Mouse (Mus musculus): ENCODE data around the gene Ifi27l2b.
"Not testable (repeated sequence)": the region's sequence is repeated elsewhere in the genome, so short reads cannot be mapped to it uniquely, and the experiment has no call there.

Gene Ifi27l2b

DNA sequence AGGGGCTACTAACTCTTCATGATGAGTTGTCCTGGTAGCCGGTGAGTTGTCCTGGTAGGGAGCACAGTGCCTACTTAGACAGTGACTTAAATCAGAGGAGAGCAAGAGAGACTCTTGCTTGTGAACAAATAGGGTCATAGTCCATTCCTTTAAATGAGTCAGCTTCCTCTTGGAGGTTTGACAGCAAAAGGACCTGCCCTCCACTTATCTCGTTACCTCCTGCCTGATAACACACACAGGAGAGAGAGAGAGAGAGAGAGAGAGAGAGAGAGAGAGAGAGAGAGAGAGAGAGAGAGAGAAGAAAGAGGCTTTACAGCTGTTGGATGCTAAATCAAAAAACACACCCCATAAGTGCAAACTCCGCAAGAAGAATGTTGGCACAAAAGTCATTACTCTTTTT lies at the start of gene Ifi27l2b:
Gene Ifi27l2b, minus strand, starts transcription at position 84 of the 400 bp plus-strand sequence.
- DNase-seq (ENCODE audit: low spot score in 2 of 2), result no peak

- no peak for DNase-seq (ENCODE audit: low spot score in 2 of 2)
Measured at GRCm38 (mm10) chr12:103504402-103504801, 47.4 kb upstream of the Ifi27l2b start.

GRCm38 (mm10) chr12:103503300-103503699 lies 46.3 kb upstream of the Ifi27l2b start:
- no peak for DNase-seq (ENCODE audit: low spot score in 2 of 2)

DNA sequence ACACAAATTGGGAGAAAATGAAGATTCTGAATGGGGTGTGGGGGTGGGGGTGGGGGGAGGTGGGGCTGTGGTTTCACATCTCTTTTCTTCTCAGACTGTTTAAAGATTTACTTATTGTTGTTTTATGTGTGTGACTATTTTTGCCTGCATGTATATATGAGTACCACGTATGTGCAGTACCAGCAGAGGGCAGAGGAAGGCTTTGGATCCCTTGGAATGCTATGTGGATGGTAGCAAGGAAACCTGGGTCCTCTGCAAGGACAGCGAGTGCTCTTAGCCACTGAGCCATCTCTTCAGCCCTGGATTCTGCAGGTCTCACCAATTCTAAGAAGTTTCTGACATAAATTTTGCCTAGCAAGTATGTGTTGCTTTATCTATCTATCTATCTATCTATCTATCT lies 42.2 kb upstream of the Ifi27l2b start:
- no peak for DNase-seq (ENCODE audit: low spot score in 2 of 2)

DNA sequence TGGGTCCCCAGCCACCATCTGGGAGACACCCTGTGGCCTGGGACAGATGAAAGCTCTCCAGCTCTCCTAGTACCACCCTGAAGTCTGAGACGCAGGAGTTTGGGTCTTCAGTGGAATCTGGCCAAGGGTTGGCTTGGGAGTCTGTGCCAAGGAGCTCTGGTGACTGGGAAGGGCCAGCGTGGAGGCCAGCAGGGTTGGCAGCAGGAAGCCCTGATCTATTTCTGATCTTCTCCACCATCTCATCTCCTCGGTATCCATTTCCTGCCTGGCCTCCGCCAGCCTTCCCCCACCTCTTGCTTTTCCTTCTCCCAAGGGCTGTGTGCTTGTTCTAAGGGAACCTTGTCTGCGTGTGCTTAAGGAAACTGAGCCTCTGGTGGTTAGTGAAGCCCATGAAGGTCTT lies 41.7 kb upstream of the Ifi27l2b start:
- no peak for DNase-seq (ENCODE audit: low spot score in 2 of 2)

DNA sequence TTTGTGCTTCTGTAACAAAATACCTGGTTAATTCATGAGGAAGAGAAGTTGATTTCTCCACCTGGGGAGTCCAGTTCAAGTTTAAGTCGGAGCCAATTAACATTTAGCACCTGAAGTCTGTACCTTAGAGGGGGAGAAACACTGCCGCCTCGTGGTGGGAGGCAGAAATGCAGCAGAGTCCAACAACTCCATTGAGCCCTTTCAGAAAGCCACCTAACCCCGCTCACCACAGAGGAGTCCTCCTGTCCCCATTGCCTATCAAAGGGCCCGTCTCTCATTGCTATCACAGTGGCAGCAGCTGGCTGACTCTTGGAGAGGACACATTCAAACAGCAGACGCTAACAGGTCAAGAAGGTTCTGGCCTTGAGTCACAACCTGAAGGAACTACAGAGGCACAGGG lies 37.5 kb upstream of the Ifi27l2b start:
- no peak for DNase-seq (ENCODE audit: low spot score in 2 of 2)

GRCm38 (mm10) chr12:103492767-103493166 lies 35.7 kb upstream of the Ifi27l2b start:
- peak; percentile 43 to 62 for DNase-seq (ENCODE audit: low spot score in 2 of 2)

DNA sequence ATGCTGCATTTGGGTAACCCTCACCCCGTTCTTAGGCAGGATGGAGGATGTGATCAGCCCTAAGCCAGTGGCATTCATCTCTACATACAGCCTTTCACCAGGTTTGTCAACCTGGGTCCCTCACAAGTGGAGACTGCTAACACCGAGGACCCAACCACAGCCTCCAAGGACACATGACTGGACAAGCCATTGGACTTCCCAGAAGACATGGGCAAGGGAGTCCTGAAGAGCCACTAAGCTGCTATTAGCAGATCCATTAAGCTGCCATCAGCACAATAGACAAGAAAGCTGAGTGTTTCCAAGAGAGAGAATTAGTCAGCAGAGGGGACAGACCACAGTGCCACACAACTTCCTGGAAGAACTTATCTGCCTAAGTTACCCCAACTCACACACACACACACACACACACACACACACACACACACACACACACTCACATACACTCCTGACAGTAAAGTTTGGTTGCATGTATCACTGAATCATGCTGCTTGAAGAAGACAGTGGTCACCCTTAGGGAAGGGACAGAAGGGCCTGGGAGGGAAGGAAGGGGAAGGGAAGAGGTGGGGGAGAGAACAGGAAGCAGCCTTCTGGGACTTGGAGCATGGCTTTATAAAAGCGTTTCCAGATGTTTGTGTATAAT lies 34.2 kb upstream of the Ifi27l2b start:
- no peak for DNase-seq (ENCODE audit: low spot score in 2 of 2)

GRCm38 (mm10) chr12:103487750-103488149 lies 30.7 kb upstream of the Ifi27l2b start:
- DNase-seq (ENCODE audit: low spot score in 2 of 2), result no peak

DNA sequence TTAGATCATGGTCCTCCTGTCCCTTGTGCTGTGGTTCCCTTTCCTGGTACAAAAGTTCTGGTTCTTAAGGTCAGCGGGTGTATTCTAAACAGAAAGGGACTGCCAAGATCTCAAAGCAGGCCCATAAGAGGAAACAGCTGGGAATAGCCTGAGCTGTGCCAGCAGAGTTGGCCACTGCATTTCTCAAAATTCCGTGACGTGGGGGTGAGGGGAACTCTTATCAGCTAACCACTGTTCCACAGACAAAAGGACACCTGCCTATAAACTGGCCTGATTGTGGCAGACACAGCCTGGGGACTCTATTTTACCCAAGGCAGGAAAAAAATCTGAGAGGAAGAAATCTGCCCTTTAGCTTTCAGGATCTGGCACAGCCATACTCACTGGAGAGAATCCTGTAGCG lies 30.3 kb upstream of the Ifi27l2b start:
- DNase-seq (ENCODE audit: low spot score in 2 of 2), result no peak

DNA sequence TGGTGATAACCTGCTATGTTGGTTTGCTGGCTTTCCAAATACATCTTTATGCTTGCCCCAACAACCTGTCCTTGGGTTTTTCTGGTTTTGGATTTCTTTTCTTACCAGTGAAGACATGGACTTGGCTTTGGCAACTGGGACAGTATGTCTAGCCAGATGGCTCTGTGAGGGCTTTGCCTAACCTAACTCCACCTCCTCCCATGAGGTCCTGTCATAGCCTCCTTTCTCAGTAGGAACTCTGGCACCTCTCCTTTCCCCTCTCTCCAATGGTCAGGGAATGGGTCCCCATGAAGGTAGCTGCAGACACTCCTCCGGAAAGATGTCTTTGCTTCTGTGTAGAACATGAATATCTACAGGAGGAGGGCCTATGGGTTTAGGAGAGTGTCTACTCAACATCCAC lies 29.7 kb upstream of the Ifi27l2b start:
- DNase-seq (ENCODE audit: low spot score in 2 of 2), result no peak

GRCm38 (mm10) chr12:103484200-103484972 lies 27.4 kb upstream of the Ifi27l2b start:
- DNase-seq (ENCODE audit: low spot score in 2 of 2), result not testable (repeated sequence)

DNA sequence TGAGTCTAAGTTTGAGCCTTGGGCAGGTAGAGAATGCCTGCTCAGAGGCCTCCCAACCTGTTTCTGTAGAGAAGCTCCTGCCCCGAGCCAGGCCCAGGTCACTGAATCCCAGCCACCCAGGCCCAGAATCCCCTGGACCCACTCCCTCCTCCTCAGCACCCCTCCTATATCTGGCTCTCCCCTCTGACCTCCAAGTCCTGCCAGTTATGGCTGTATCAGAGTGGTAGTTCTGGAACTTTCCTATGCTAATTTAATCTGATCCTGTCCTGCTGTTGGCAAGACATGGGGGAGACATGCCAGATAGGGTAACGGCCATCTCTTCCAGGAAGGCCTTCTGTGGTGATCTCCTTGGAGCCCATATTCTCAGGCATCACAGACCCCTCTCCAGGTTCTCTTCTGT lies 25.8 kb upstream of the Ifi27l2b start:
- no peak for DNase-seq (ENCODE audit: low spot score in 2 of 2)

DNA sequence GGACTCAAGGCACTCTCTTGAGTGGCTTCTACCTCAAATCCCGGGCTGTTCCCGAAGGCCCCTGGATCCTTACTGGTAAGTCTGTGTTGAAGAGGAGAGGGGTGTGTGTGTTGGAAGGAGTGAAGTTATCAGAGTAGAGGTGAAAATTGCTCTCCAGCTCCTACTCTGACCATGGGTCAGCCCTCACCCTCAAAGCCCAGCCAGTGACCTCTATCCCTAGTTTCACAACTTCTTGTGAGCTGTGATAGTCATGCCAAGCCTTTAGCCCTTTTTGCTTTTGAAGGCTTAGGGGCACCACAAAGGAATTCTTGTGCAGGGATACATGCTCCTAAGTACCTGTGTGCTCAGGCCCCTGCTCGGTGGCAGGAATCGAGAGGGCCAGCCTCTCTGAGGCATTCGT lies 24.6 kb upstream of the Ifi27l2b start:
- DNase-seq (ENCODE audit: low spot score in 2 of 2), result no peak

DNA sequence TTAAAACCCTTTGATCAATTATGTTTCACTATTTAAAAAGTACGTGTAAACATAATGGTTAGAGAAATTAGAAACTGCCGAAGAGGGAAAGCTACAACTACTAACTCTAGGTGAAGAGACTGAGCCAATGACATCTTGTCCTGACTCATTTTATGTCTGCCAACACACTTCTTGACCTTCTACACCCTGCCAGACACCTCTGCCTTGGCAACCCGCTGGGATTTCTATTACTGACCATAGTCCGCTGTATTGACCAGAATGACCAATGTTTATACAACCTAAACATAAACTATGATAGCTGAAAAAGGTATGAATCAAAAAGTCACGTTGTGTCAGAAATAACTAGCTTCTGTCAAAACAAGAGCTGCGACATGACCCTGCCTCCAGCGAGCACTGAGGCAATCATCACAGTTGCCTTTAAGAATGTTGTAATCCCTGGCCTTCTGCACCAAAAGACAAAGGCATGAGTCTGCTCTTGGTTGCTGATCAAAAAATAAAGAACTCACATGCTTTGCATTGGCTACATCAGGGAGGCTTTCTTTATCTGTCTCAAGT lies 20.5 kb upstream of the Ifi27l2b start:
- DNase-seq (ENCODE audit: low spot score in 2 of 2), result no peak

DNA sequence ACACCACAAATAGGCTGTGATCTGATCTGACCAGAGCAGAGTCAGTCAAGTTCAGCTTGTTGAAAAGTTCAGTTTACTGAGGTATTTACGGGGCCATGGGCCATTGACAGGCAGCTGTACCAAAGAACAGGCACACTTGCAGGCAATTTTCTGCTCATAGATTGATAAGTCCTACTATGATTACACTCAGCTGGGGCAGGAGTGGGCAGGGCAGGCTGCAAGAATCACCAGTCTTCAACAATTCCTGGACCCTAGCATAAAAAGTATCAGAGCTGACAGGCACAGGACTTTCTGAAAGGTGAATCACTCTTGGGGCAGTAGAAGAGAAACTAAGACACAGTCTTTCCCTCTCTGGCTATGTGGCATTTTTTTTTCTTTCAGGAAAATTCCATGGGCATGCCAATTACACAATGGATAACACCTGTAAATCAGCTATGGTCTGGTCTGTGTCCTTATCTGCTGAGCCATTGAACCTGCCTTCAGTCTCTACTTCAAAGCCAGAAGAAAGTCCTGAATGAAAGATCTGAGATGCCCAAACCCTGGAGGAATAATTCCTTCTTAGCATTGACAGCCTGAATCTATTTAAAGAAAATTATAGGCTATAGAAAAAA lies 19.9 kb upstream of the Ifi27l2b start:
- no peak for DNase-seq (ENCODE audit: low spot score in 2 of 2)

DNA sequence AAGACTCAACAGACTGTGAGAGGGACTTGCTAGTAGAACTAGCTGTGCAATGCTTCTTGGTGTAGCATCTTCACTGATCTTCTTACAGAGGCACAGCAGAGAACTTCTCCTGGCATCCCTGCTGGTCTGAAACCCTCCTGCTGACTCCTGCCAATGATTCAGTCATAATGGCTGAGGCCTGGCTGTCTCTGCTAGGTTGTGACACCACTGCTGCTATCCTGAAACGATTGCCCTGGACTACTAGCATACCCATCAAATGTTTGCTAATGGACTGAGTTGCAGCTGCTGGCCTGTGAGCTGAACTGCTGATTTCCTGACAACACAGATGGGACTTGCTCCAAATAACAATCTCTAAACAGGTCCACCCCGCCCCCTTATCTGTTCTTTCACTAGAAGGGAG lies 17.5 kb upstream of the Ifi27l2b start:
- DNase-seq (ENCODE audit: low spot score in 2 of 2), result no peak

- not testable (repeated sequence) for DNase-seq (ENCODE audit: low spot score in 2 of 2)
Measured at GRCm38 (mm10) chr12:103456727-103457126, 296 bp downstream of the Ifi27l2b start.

DNA sequence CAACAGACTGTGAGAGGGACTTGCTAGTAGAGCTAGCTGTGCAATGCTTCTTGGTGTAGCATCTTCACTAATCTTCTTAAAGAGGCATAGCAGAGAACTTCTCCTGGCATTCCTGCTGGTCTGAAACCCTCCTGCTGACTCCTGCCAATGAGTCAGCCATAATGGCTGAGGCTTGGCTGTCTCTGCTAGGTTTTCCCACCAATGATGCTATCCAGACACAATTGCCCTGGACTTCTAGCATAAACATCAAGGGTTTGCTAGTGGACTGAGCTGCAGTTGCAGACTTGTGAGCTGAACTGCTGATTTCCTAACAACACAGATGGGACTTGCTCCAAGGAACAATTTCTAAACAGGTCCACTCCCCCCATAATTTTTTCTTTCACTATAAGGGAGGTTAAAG lies 3.7 kb downstream of the Ifi27l2b start:
- no peak for DNase-seq (ENCODE audit: low spot score in 2 of 2)

DNA sequence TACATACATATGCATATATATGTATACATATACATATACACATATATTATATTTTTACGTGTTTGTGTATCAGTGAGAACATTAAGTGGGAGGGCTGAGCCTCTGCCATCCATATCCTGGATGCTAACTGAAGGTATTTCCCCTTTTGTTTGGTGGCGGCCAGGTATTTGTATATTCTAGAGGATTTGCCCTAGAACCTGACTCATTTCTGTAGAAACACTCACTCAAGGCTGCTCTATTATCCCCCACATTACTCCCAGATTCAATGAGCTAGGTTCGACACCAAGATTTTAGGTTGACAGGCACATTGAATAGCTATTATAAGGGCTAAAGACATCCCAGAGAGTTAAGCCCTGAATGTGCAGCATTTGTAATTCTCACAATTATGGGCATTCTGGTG lies 12.0 kb downstream of the Ifi27l2b start:
- DNase-seq (ENCODE audit: low spot score in 2 of 2), result no peak

DNA sequence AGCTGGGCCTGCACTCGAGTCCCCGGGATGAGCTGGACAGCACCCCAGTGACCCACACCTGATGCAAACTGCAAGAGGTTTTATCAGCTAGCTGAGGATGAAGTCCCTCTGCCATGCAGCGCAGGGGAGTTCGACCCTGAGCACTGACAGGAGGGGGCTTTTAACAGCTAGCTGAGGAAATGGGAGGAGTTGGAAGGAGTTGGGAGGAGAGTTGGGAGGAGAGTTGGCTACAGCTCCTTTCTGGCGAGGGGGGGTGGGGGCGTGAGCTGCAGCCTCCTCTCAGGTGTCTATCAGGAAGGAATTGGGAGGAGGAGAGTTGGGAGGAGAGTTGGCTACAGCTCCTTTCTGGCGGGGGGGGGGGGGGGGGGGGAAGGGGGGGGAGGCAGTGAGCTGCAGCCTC lies 12.8 kb downstream of the Ifi27l2b start:
- not testable (repeated sequence) for DNase-seq (ENCODE audit: low spot score in 2 of 2)

DNA sequence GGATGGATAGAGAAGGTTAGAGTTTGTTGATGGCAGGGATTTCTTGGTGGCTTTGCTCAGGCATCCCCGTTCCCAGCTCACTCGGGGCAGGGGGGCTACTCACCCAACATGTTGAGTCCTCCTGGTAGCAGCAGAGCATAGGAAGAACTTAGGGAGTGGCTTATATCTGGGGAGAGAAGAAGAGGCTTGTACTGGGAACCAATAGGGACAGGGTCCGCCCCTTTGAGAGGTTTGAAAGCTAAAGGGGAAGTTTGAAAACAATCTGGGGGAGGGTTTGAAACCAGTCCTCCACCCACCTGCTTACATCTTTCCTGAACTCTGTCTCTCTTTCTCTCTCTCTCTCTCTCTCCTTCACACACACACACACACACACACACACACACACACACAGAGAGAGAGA lies 13.5 kb downstream of the Ifi27l2b start, which contains the start of gene Ifi27l2a:
Gene Ifi27l2a, minus strand, starts transcription at position 157 of the 400 bp plus-strand sequence.
- DNase-seq (ENCODE audit: low spot score in 2 of 2), result no peak

DNA sequence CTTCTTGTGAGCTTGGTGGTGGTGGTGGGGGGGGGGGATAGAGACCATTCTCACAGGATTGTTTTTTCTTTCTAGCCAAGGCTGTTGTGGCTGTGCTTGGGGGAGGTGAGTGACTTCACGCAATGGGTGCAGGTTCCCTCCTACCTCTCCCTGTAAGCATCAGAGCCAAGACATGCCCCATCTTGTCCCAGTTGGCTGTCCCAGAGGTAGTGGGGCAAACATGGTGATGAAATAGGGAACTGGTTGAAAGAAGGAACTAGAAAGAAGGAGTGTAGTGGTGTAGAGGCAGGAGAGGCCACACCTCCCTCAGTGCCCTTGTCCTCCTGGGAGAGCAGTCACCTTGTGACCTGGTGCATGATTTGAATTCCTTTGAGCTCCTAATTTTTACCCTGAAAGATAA lies 19.4 kb downstream of the Ifi27l2b start:
- DNase-seq (ENCODE audit: low spot score in 2 of 2), result no peak
